Mouse (Mus musculus): ENCODE results near the gene Gm5127. TPM values are rescaled to one million over a fixed set of nuclear protein-coding genes. Genes with fewer than 3 reads are reported as not detected.

Gene Gm5127
- total RNA-seq, 1 experiment from 2014 or later = not detected

Small RNAs within 50 kb of the gene (microRNA-seq; reads per million reads assigned to microRNA genes)
- gene Gm22102 = 0 reads per million in 2 experiments

Other genes with a start within 250 kb of the Gm5127 start
- gene Fndc3c1, start 97.8 kb upstream of the Gm5127 start, total RNA-seq (2021) = not detected in 2 replicates
- gene Cysltr1, start 20.5 kb downstream of the Gm5127 start, total RNA-seq (2021) = 0.30 and 0.95 TPM in 2 replicates

All from adrenal gland, postnatal 25 days (tissue).